Mouse (Mus musculus) intestine, embryonic 14.5 days (tissue): ENCODE results near the gene Crybb2. TPM values are rescaled to one million over a fixed set of nuclear protein-coding genes. Genes with fewer than 3 reads are reported as not detected.

ENCODE experiments used
- ATAC-seq: fragments of 200-750 bp; cut with Nextera tagmentation; replicated peaks from 2 replicates; pipeline ENCODE4 v1.8.0; 2017; ENCODE audit warnings: low read depth, moderate number of reproducible peaks, moderate TSS enrichment, moderate library complexity; ENCODE audit not compliant: low FRiP score, low TSS enrichment
- DNase-seq: peaks from one replicate; pipeline ENCODE4 v3.0.0-alpha.2; 2018; ENCODE audit warnings: low spot score
- H3K27ac ChIP-seq: fragments of 300-500 bp; sonication (generic); 2 replicates; pipeline ENCODE4 v1.5.1; 2014; ENCODE audit warnings: low read depth, mild to moderate bottlenecking, control low read depth
- H3K27me3 ChIP-seq: fragments of 300-500 bp; sonication (generic); replicated peaks from 2 replicates; pipeline ENCODE4 v1.6.1; 2014; ENCODE audit warnings: low read length, control low read depth; ENCODE audit not compliant: control insufficient read depth, insufficient read depth
- H3K36me3 ChIP-seq: fragments of 300-500 bp; sonication (generic); 2 replicates; pipeline ENCODE4 v1.6.1; 2014; ENCODE audit warnings: low read length, control low read depth; ENCODE audit not compliant: control insufficient read depth, insufficient read depth
- H3K4me1 ChIP-seq: fragments of 300-500 bp; sonication (generic); replicated peaks from 2 replicates; pipeline ENCODE4 v1.6.1; 2014; ENCODE audit warnings: low read length, control low read depth, mixed read lengths; ENCODE audit not compliant: control insufficient read depth, insufficient read depth
- H3K4me2 ChIP-seq: fragments of 300-500 bp; sonication (generic); 2 replicates; pipeline ENCODE4 v1.6.1; 2014; ENCODE audit warnings: low read length
- H3K4me3 ChIP-seq: fragments of 300-500 bp; sonication (generic); 2 replicates; pipeline ENCODE4 v1.5.1; 2014; ENCODE audit warnings: low read depth, low read length, control low read depth, mixed read lengths
- H3K9ac ChIP-seq: fragments of 300-500 bp; sonication (generic); 2 replicates; pipeline ENCODE4 v1.6.1; 2014; ENCODE audit warnings: mild to moderate bottlenecking, low read length
- H3K9me3 ChIP-seq: fragments of 300-500 bp; sonication (generic); 2 replicates; pipeline ENCODE4 v1.6.1; 2016; ENCODE audit warnings: low read length, control low read depth; ENCODE audit not compliant: control insufficient read depth
- WGBS: fragments of 180-500 bp; shearing (Covaris S2); extraction: QIAGEN DNeasy Blood & Tissue Kit; methylation state at CpG from one replicate; pipeline ENCODE4 v1.1.7; 2014; 5-methylcytosine and 5-hydroxymethylcytosine counted together
- polyA plus RNA-seq: library from polyadenylated mRNA; unstranded; fragments of >200 nt; fragmentation: Nextera tagmentation; extraction: Ambion mirVana; gene quantifications from 2 replicates; pipeline ENCODE4 v1.2.1, GENCODE M21; 2014

Gene Crybb2
- polyA plus RNA-seq, 1 experiment from 2014 or later = not detected

- Histone ChIP-seq H3K36me3 (peaks cover under 1% of the 10 kb centered on the region; the same call in 1 of the 2 replicates), H3K4me2 (no peak overlapping the region), H3K27me3 (no peaks in the 10 kb centered on the region), H3K4me3 (no peak overlapping the region), H3K9me3 (no peaks in the 10 kb centered on the region), H3K4me1 (no peaks in the 10 kb centered on the region), H3K27ac (no peak overlapping the region), H3K9ac (no peak overlapping the region)
- no peak for DNase-seq
- WGBS = 68% methylated on average over 11 of the region's 11 CpGs
- no peak for ATAC-seq
These were observed 30.5 kb upstream of the Crybb2 start for GRCm38 (mm10) chr5:113100422-113100821.

- no peaks in the 10 kb centered on the region for H3K27me3 ChIP-seq
- no peak overlapping the region for H3K4me3 ChIP-seq
- peaks cover 5% of the 10 kb centered on the region; the same call in 1 of the 2 replicates for H3K36me3 ChIP-seq
- H3K4me2 ChIP-seq = no peak overlapping the region
- peak; percentile 25; the same call in 1 of the 2 replicates for ATAC-seq
- no peaks in the 10 kb centered on the region for H3K9me3 ChIP-seq
- WGBS = 11% methylated on average over 1 of the region's 1 CpGs
- H3K27ac ChIP-seq = no peak overlapping the region
- H3K9ac ChIP-seq = no peak overlapping the region
- H3K4me1 ChIP-seq = no peaks in the 10 kb centered on the region
- peak; percentile 99 for DNase-seq
These were observed 29.6 kb upstream of the Crybb2 start for GRCm38 (mm10) chr5:113099546-113099945.

GRCm38 (mm10) chr5:113097551-113097950 is 27.6 kb upstream of the Crybb2 start:
- Histone ChIP-seq H3K4me2 (no peak overlapping the region), H3K27ac (no peak overlapping the region), H3K36me3 (peaks cover 11% of the 10 kb centered on the region; the same call in 1 of the 2 replicates), H3K9ac (no peak overlapping the region), H3K4me1 (no peaks in the 10 kb centered on the region), H3K27me3 (no peaks in the 10 kb centered on the region), H3K9me3 (no peaks in the 10 kb centered on the region), H3K4me3 (no peak overlapping the region)
- 87% methylated on average over 17 of the region's 17 CpGs for WGBS
- DNase-seq = no peak
- no peak for ATAC-seq

GRCm38 (mm10) chr5:113095456-113095855 is 25.5 kb upstream of the Crybb2 start:
- no peak for ATAC-seq
- Histone ChIP-seq H3K9me3 (no peaks in the 10 kb centered on the region), H3K27ac (no peak overlapping the region), H3K4me2 (no peak overlapping the region), H3K4me3 (no peak overlapping the region), H3K4me1 (no peaks in the 10 kb centered on the region), H3K27me3 (no peaks in the 10 kb centered on the region), H3K36me3 (peaks cover 19% of the 10 kb centered on the region; the same call in 1 of the 2 replicates), H3K9ac (no peak overlapping the region)
- WGBS = 92% methylated on average over 18 of the region's 18 CpGs
- DNase-seq = no peak

GRCm38 (mm10) chr5:113092406-113092805 is 22.5 kb upstream of the Crybb2 start:
- ATAC-seq (no peak), DNase-seq (no peak)
- H3K27ac ChIP-seq = no peak overlapping the region
- H3K27me3 ChIP-seq = no peaks in the 10 kb centered on the region
- H3K4me3 ChIP-seq = no peak overlapping the region
- peaks cover 24% of the 10 kb centered on the region; the same call in 1 of the 2 replicates for H3K36me3 ChIP-seq
- WGBS = 71% methylated on average over 7 of the region's 7 CpGs
- H3K4me2 ChIP-seq = no peak overlapping the region
- H3K9me3 ChIP-seq = no peaks in the 10 kb centered on the region
- no peak overlapping the region for H3K9ac ChIP-seq
- no peaks in the 10 kb centered on the region for H3K4me1 ChIP-seq

- ATAC-seq (no peak), DNase-seq (no peak)
- Histone ChIP-seq H3K9me3 (no peaks in the 10 kb centered on the region), H3K9ac (no peak overlapping the region), H3K4me1 (no peaks in the 10 kb centered on the region), H3K4me2 (no peak overlapping the region), H3K4me3 (no peak overlapping the region), H3K36me3 (peaks cover 24% of the 10 kb centered on the region; the same call in 1 of the 2 replicates), H3K27ac (no peak overlapping the region), H3K27me3 (no peaks in the 10 kb centered on the region)
- WGBS = 63% methylated on average over 5 of the region's 5 CpGs
These were observed 21.2 kb upstream of the Crybb2 start for GRCm38 (mm10) chr5:113091162-113091561.

GRCm38 (mm10) chr5:113090750-113091149 is 20.8 kb upstream of the Crybb2 start:
- DNase-seq (no peak), ATAC-seq (0 out of 2 replicates have a peak, but pooled peaks have one; percentile 14)
- H3K4me2 ChIP-seq = no peak overlapping the region
- H3K27me3 ChIP-seq = no peaks in the 10 kb centered on the region
- WGBS = 82% methylated on average over 11 of the region's 11 CpGs
- no peak overlapping the region for H3K4me3 ChIP-seq
- H3K27ac ChIP-seq = no peak overlapping the region
- H3K9me3 ChIP-seq = no peaks in the 10 kb centered on the region
- no peaks in the 10 kb centered on the region for H3K4me1 ChIP-seq
- peaks cover 24% of the 10 kb centered on the region; the same call in 1 of the 2 replicates for H3K36me3 ChIP-seq
- H3K9ac ChIP-seq = no peak overlapping the region

- no peak for DNase-seq
- no peak for ATAC-seq
- H3K4me2 ChIP-seq = no peak overlapping the region
- H3K9me3 ChIP-seq = no peaks in the 10 kb centered on the region
- no peak overlapping the region for H3K4me3 ChIP-seq
- 84% methylated on average over 24 of the region's 24 CpGs for WGBS
- H3K27me3 ChIP-seq = no peaks in the 10 kb centered on the region
- H3K4me1 ChIP-seq = no peaks in the 10 kb centered on the region
- no peak overlapping the region for H3K27ac ChIP-seq
- peaks cover 21% of the 10 kb centered on the region; the same call in 1 of the 2 replicates for H3K36me3 ChIP-seq
- no peak overlapping the region for H3K9ac ChIP-seq
These were observed 20.3 kb upstream of the Crybb2 start for GRCm38 (mm10) chr5:113090077-113090690.

GRCm38 (mm10) chr5:113087465-113087864 is 17.5 kb upstream of the Crybb2 start:
- ATAC-seq = no peak
- H3K4me1 ChIP-seq = 0 out of 2 replicates have a peak, but pooled peaks cover 4% of the 10 kb centered on the region
- H3K4me2 ChIP-seq = no peak overlapping the region
- H3K36me3 ChIP-seq = peaks cover 12% of the 10 kb centered on the region; the same call in 1 of the 2 replicates
- no peak for DNase-seq
- no peaks in the 10 kb centered on the region for H3K27me3 ChIP-seq
- H3K9me3 ChIP-seq = no peaks in the 10 kb centered on the region
- H3K4me3 ChIP-seq = no peak overlapping the region
- 72% methylated on average over 2 of the region's 2 CpGs for WGBS
- H3K27ac ChIP-seq = no peak overlapping the region
- H3K9ac ChIP-seq = no peak overlapping the region
